Mouse (Mus musculus) bone marrow macrophage, adult 2 months (primary cell): ENCODE data around the gene Rasl10b.

Source experiments
- CTCF ChIP-seq: IDR thresholded peaks from 2 replicates; pipeline ENCODE4 v1.5.1; 2012; ENCODE audit warnings: low read depth, mild to moderate bottlenecking, low read length, moderate library complexity
- POLR2A ChIP-seq: IDR thresholded peaks from 2 replicates; pipeline ENCODE4 v1.6.1; 2012; ENCODE audit warnings: mild to moderate bottlenecking, low read depth, low read length, borderline replicate concordance

DNA sequence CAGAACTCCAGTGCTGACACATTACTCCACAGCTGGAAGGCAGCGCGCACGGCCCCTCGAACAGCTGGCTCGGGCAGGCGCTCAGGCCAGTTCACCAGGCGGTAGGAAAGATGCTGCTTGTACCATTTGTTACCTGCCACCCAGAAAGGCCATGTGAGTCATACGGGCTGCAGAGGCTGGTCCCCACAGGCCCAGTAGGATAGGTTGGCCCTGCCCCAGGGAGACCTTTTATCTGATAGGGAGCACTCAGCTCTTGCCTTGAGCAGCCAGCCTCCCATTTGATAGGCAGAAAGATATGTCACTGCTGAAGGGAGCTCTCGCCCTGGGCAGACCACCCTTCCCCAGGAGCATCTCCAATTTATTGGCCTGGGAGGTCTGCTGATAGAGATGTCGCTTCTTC, 38.7 kb downstream of the Rasl10b start:
- TF ChIP-seq CTCF (no peak), POLR2A (no peak)
